Mouse (Mus musculus) kidney, embryonic 16.5 days (tissue): ENCODE data around the gene Tex33. TPM values are rescaled to one million over a fixed set of nuclear protein-coding genes. Genes with fewer than 3 reads are reported as not detected.

Source experiments
- ATAC-seq: fragments of 200-750 bp; cut with Nextera tagmentation; 2 replicates; pipeline ENCODE4 v1.8.0; 2017; ENCODE audit warnings: moderate TSS enrichment; ENCODE audit not compliant: low FRiP score, low TSS enrichment
- H3K27ac ChIP-seq: fragments of 300-500 bp; sonication (generic); 2 replicates; pipeline ENCODE4 v1.5.1; 2014; ENCODE audit warnings: low read length
- H3K27me3 ChIP-seq: fragments of 300-500 bp; sonication (generic); 2 replicates; pipeline ENCODE4 v1.6.1; 2014; ENCODE audit warnings: low read length, control low read depth, mixed read lengths; ENCODE audit not compliant: insufficient read depth
- H3K36me3 ChIP-seq: fragments of 300-500 bp; sonication (generic); 2 replicates; pipeline ENCODE4 v1.6.1; 2014; ENCODE audit warnings: low read length, control low read depth, mixed read lengths; ENCODE audit not compliant: insufficient read depth
- H3K4me1 ChIP-seq: fragments of 300-500 bp; sonication (generic); 2 replicates; pipeline ENCODE4 v1.6.1; 2014; ENCODE audit warnings: low read length, control low read depth, mixed read lengths; ENCODE audit not compliant: insufficient read depth
- H3K4me2 ChIP-seq: fragments of 300-500 bp; sonication (generic); replicated peaks from 2 replicates; pipeline ENCODE4 v1.6.1; 2014; ENCODE audit warnings: low read depth, low read length
- H3K4me3 ChIP-seq: fragments of 300-500 bp; sonication (generic); 2 replicates; pipeline ENCODE4 v1.5.1; 2014; ENCODE audit warnings: mild to moderate bottlenecking, low read length
- H3K9ac ChIP-seq: fragments of 300-500 bp; sonication (generic); replicated peaks from 2 replicates; pipeline ENCODE4 v1.6.1; 2014; ENCODE audit warnings: low read length
- H3K9me3 ChIP-seq: fragments of 300-500 bp; sonication (generic); 2 replicates; pipeline ENCODE4 v1.6.1; 2016; ENCODE audit warnings: low read length, control low read depth
- WGBS: fragments of 180-500 bp; shearing (Covaris S2); extraction: QIAGEN DNeasy Blood & Tissue Kit; methylation state at CpG from one replicate; pipeline ENCODE4 v1.1.7; 2014; 5-methylcytosine and 5-hydroxymethylcytosine counted together
- polyA plus RNA-seq: library from polyadenylated mRNA; unstranded; fragments of >200 nt; fragmentation: Nextera tagmentation; extraction: Ambion mirVana; gene quantifications from 2 replicates; pipeline ENCODE4 v1.2.1, GENCODE M21; 2015

Gene Tex33
- polyA plus RNA-seq, 1 experiment from 2014 or later: not detected

- Histone ChIP-seq H3K36me3 (no peaks in the 10 kb centered on the region), H3K4me2 (no peak overlapping the region; the same call in 1 of the 2 replicates), H3K9me3 (no peaks in the 10 kb centered on the region), H3K27me3 (no peaks in the 10 kb centered on the region), H3K27ac (no peak overlapping the region), H3K4me1 (no peaks in the 10 kb centered on the region; the same call in 1 of the 2 replicates), H3K4me3 (no peak overlapping the region), H3K9ac (no peak overlapping the region)
- peak; percentile 84 for ATAC-seq
- WGBS: 15% methylated on average over 16 of the region's 16 CpGs
Observed at GRCm38 (mm10) chr15:78422046-78422956, 26.6 kb upstream of the Tex33 start.

DNA sequence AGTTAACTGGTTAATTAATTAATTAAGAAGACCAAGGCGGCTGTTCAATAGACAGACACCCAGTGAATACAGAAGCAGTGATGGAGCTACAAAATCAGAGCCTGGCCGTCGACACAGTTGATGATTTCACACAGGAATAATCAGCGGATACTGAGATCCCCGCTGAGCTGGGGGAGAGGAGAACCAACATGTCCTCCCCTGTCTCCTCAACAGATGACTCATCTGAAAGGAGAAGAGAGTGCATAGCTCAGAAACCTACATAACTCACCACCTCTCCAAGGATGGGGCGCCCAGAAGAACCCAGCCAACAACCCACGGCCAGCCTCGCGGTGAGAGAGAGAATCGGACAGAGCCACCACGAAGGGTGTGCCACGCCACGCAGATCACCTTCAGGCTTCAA is 24.7 kb upstream of the Tex33 start:
- WGBS: 77% methylated on average over 13 of the region's 13 CpGs
- peaks cover 12% of the 10 kb centered on the region for H3K4me1 ChIP-seq
- H3K9me3 ChIP-seq: no peaks in the 10 kb centered on the region
- H3K36me3 ChIP-seq: no peaks in the 10 kb centered on the region
- H3K27ac ChIP-seq: no peak overlapping the region
- ATAC-seq: no peak
- H3K4me3 ChIP-seq: no peak overlapping the region
- no peaks in the 10 kb centered on the region for H3K27me3 ChIP-seq
- H3K9ac ChIP-seq: no peak overlapping the region
- H3K4me2 ChIP-seq: no peak overlapping the region

- Histone ChIP-seq H3K4me2 (no peak overlapping the region), H3K27ac (peak overlapping the region; percentile 90), H3K9ac (0 out of 2 replicates have a peak overlapping the region, but pooled peaks have one; percentile 31), H3K4me1 (peaks cover 12% of the 10 kb centered on the region), H3K9me3 (no peaks in the 10 kb centered on the region), H3K4me3 (no peak overlapping the region), H3K36me3 (no peaks in the 10 kb centered on the region), H3K27me3 (peaks cover under 1% of the 10 kb centered on the region; the same call in 1 of the 2 replicates)
- WGBS: 10% methylated on average over 4 of the region's 4 CpGs
- ATAC-seq: peak; percentile 88
Observed at GRCm38 (mm10) chr15:78416937-78417336, 21.2 kb upstream of the Tex33 start.

GRCm38 (mm10) chr15:78414157-78414556 is 18.4 kb upstream of the Tex33 start:
- Histone ChIP-seq H3K27me3 (peaks cover 25% of the 10 kb centered on the region), H3K9me3 (no peaks in the 10 kb centered on the region), H3K4me2 (no peak overlapping the region), H3K4me3 (no peak overlapping the region), H3K36me3 (no peaks in the 10 kb centered on the region), H3K9ac (no peak overlapping the region), H3K4me1 (peaks cover 24% of the 10 kb centered on the region), H3K27ac (no peak overlapping the region)
- no peak for ATAC-seq
- WGBS: 86% methylated on average over 8 of the region's 8 CpGs

- H3K36me3 ChIP-seq: no peaks in the 10 kb centered on the region
- no peak overlapping the region for H3K9ac ChIP-seq
- WGBS: 47% methylated on average over 1 of the region's 1 CpGs
- ATAC-seq: no peak
- no peaks in the 10 kb centered on the region for H3K9me3 ChIP-seq
- H3K4me2 ChIP-seq: no peak overlapping the region
- H3K4me3 ChIP-seq: no peak overlapping the region
- peaks cover 24% of the 10 kb centered on the region for H3K4me1 ChIP-seq
- no peak overlapping the region for H3K27ac ChIP-seq
- H3K27me3 ChIP-seq: peaks cover 30% of the 10 kb centered on the region
Observed at GRCm38 (mm10) chr15:78413719-78414117, 18.0 kb upstream of the Tex33 start.

DNA sequence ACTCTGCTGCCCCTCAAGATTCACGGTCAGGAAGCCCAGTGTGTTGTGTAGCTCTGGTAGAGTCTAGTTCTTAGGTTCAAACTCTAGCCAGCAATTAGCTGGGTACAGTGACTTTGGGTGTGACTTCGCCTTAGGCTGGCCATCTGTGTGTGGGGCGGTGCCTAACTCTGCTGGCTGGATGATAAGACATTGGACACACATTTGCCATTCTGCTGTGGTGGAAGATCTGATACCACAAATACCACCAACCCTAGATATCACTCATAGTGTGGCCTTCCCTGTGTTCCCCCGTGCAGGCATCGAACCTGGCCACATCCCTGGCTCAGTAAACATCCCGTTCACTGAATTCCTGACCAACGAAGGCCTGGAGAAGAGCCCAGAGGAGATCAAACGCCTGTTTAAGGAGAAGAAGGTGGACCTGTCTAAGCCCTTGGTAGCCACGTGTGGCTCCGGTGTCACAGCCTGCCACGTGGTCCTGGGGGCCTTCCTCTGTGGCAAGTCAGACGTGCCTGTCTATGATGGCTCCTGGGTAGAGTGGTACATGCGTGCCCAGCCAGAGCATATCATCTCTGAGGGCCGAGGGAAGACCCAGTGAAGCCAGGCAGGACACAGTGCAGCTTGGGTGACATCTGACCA is 17.5 kb upstream of the Tex33 start:
- no peak overlapping the region for H3K4me2 ChIP-seq
- H3K27ac ChIP-seq: no peak overlapping the region
- no peaks in the 10 kb centered on the region for H3K36me3 ChIP-seq
- H3K4me1 ChIP-seq: peaks cover 24% of the 10 kb centered on the region
- WGBS: 89% methylated on average over 14 of the region's 14 CpGs
- peaks cover 31% of the 10 kb centered on the region for H3K27me3 ChIP-seq
- no peak for ATAC-seq
- H3K9ac ChIP-seq: no peak overlapping the region
- H3K4me3 ChIP-seq: no peak overlapping the region
- no peaks in the 10 kb centered on the region for H3K9me3 ChIP-seq

DNA sequence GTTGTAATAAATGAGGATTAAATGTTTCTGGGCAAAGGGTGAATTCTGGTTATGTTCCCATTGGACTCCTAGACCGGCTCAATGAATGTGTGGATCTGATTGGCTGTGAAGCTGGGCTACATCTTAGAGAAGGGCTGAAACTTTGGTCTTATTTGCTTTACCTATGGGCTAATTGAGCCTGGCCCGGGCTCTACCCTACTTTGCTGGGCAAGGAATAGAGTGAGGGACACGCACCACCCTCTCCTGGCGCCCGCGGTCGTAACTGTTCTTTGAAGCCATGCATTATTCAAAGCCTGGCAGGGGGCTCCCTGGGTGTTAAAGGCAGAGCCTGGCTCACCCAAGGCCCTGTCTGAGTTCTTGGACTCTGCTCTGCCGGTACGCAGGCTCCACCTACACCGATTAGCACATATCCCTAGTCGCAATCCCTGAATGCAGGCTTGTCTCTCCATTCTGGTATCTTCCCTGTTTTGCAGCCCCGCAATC is 13.9 kb upstream of the Tex33 start:
- no peak for ATAC-seq
- Histone ChIP-seq H3K9me3 (no peaks in the 10 kb centered on the region), H3K4me1 (peaks cover 29% of the 10 kb centered on the region), H3K27me3 (peaks cover 31% of the 10 kb centered on the region), H3K9ac (peak overlapping the region; percentile 46), H3K36me3 (no peaks in the 10 kb centered on the region), H3K4me3 (peak overlapping the region; percentile 38), H3K27ac (no peak overlapping the region), H3K4me2 (peak overlapping the region; percentile 56)
- 16% methylated on average over 12 of the region's 12 CpGs for WGBS

GRCm38 (mm10) chr15:78406293-78406934 is 10.7 kb upstream of the Tex33 start, which contains the start of gene Mpst:
Gene Mpst, plus strand, starts transcription at chr15:78406416.
- ATAC-seq: peak; percentile 79
- under 1% methylated on average over 40 of the region's 40 CpGs for WGBS
- no peaks in the 10 kb centered on the region for H3K9me3 ChIP-seq
- peak within 1 kb of the TSS; percentile 76 for H3K4me2 ChIP-seq
- peak within 1 kb of the TSS; percentile 82 for H3K9ac ChIP-seq
- peaks cover 25% of the 10 kb centered on the region for H3K27me3 ChIP-seq
- H3K27ac ChIP-seq: peak within 1 kb of the TSS; percentile 97
- H3K4me1 ChIP-seq: peaks cover 53% of the 10 kb centered on the region
- no peaks in the 10 kb centered on the region for H3K36me3 ChIP-seq
- peak within 1 kb of the TSS; percentile 69 for H3K4me3 ChIP-seq

GRCm38 (mm10) chr15:78405517-78406211 is 10.0 kb upstream of the Tex33 start, which contains the start of gene Tst:
Gene Tst, minus strand, starts transcription at chr15:78405907.
- Histone ChIP-seq H3K9ac (peak within 1 kb of the TSS; percentile 82), H3K4me3 (peak within 1 kb of the TSS; percentile 69), H3K27ac (peak within 1 kb of the TSS; percentile 97), H3K36me3 (no peaks in the 10 kb centered on the region), H3K4me1 (peaks cover 53% of the 10 kb centered on the region), H3K4me2 (peak within 1 kb of the TSS; percentile 76), H3K27me3 (peaks cover 21% of the 10 kb centered on the region), H3K9me3 (no peaks in the 10 kb centered on the region)
- 2% methylated on average over 33 of the region's 34 CpGs for WGBS
- peak; percentile 84 for ATAC-seq
